ENCODE assay signal across 8 mouse cellular contexts in genomic region chr11:102762248-102762647, GRCm38 (mm10). TPM values are rescaled to one million over a fixed set of nuclear protein-coding genes. Genes with fewer than 3 reads are reported as not detected.
DNase-seq lines count a peak whose midpoint lies in the region; ATAC-seq and TF ChIP-seq lines count a peak whose summit lies in the region.

No protein-coding gene starts in this region.

- no peak overlapping the region for H3K27ac ChIP-seq in kidney, embryonic 16.5 days (ENCODE audit: low read length)
- H3K27ac ChIP-seq in cortical plate, adult 2 months (ENCODE audit: insufficient read depth, low read length): peak overlapping the region; percentile 93
- peak overlapping the region; percentile 65; the same call in 1 of the 2 replicates for H3K27ac ChIP-seq in hindbrain, embryonic 16.5 days (ENCODE audit: low read depth, low read length)
- no peak overlapping the region for H3K27ac ChIP-seq in midbrain, embryonic 15.5 days

- ATAC-seq in kidney, embryonic 16.5 days (ENCODE audit: low FRiP score, low TSS enrichment): no peak
- ATAC-seq in hindbrain, embryonic 16.5 days: peak; percentile 29
- peak; percentile 31; the same call in 1 of the 2 replicates for ATAC-seq in midbrain, embryonic 15.5 days (replicated peaks)

- no peak for TF ChIP-seq POLR2A in cortical plate, adult 2 months (IDR thresholded peaks at IDR 0.05; ENCODE audit: extremely low read depth, insufficient read depth, low read length)

- no peak for TF ChIP-seq CTCF in cortical plate, adult 2 months (IDR thresholded peaks at IDR 0.05; ENCODE audit: extremely low read depth, insufficient read depth, low read length)

- peaks cover 18% of the 10 kb centered on the region; the same call in 1 of the 2 replicates for H3K27me3 ChIP-seq in kidney, embryonic 16.5 days (ENCODE audit: insufficient read depth, low read length)
- no peaks in the 10 kb centered on the region for H3K27me3 ChIP-seq in hindbrain, embryonic 16.5 days (replicated peaks; ENCODE audit: control insufficient read depth, insufficient read depth, low read length)
- H3K27me3 ChIP-seq in midbrain, embryonic 15.5 days (replicated peaks): no peaks in the 10 kb centered on the region

- H3K9ac ChIP-seq in kidney, embryonic 16.5 days (replicated peaks; ENCODE audit: low read length): peak overlapping the region; percentile 78; the same call in 1 of the 2 replicates
- H3K9ac ChIP-seq in hindbrain, embryonic 16.5 days (ENCODE audit: low read depth, low read length): peak overlapping the region; percentile 92
- peak overlapping the region; percentile 90 for H3K9ac ChIP-seq in midbrain, embryonic 15.5 days

- peaks cover 15% of the 10 kb centered on the region for H3K4me1 ChIP-seq in kidney, embryonic 16.5 days (ENCODE audit: insufficient read depth, low read length)
- peaks cover 3% of the 10 kb centered on the region; the same call in 1 of the 2 replicates for H3K4me1 ChIP-seq in cortical plate, adult 2 months (ENCODE audit: control insufficient read depth, insufficient read depth, low read length)
- H3K4me1 ChIP-seq in hindbrain, embryonic 16.5 days (ENCODE audit: control insufficient read depth, insufficient read depth, low read depth, low read length): peaks cover 17% of the 10 kb centered on the region
- peaks cover 25% of the 10 kb centered on the region for H3K4me1 ChIP-seq in midbrain, embryonic 15.5 days

- no peak for DNase-seq in kidney, postnatal 14 days
- no peak for DNase-seq in right cerebral cortex, postnatal 4 days
- no peak for DNase-seq in retina, postnatal 1 day
- DNase-seq in adrenal gland, adult 18-20 months (ENCODE audit: low spot score in 2 of 2): no peak

- peak overlapping the region; percentile 66 for H3K4me3 ChIP-seq in kidney, embryonic 16.5 days (ENCODE audit: low read length)
- H3K4me3 ChIP-seq in cortical plate, adult 2 months (ENCODE audit: insufficient read depth, low read length): peak overlapping the region; percentile 83
- H3K4me3 ChIP-seq in hindbrain, embryonic 16.5 days (ENCODE audit: low read length): peak overlapping the region; percentile 81
- peak overlapping the region; percentile 92 for H3K4me3 ChIP-seq in midbrain, embryonic 15.5 days

- H3K4me2 ChIP-seq in kidney, embryonic 16.5 days (replicated peaks; ENCODE audit: low read depth, low read length): peak overlapping the region; percentile 100
- H3K4me2 ChIP-seq in hindbrain, embryonic 16.5 days (ENCODE audit: low read length): peak overlapping the region; percentile 97
- peak overlapping the region; percentile 94 for H3K4me2 ChIP-seq in midbrain, embryonic 15.5 days

- WGBS in kidney, embryonic 16.5 days: 7% methylated on average over 15 of the region's 15 CpGs
- WGBS in hindbrain, embryonic 16.5 days: 13% methylated on average over 15 of the region's 15 CpGs
- 8% methylated on average over 15 of the region's 15 CpGs for WGBS in midbrain, embryonic 15.5 days

- H3K36me3 ChIP-seq in kidney, embryonic 16.5 days (ENCODE audit: insufficient read depth, low read length): no peaks in the 10 kb centered on the region
- H3K36me3 ChIP-seq in hindbrain, embryonic 16.5 days (ENCODE audit: control insufficient read depth, insufficient read depth, low read length): no peaks in the 10 kb centered on the region
- H3K36me3 ChIP-seq in midbrain, embryonic 15.5 days (replicated peaks): no peaks in the 10 kb centered on the region

- no peaks in the 10 kb centered on the region for H3K9me3 ChIP-seq in kidney, embryonic 16.5 days (ENCODE audit: low read length)
- H3K9me3 ChIP-seq in hindbrain, embryonic 16.5 days (ENCODE audit: control insufficient read depth, low read length): no peaks in the 10 kb centered on the region
- no peaks in the 10 kb centered on the region for H3K9me3 ChIP-seq in midbrain, embryonic 15.5 days

RNA-seq across cellular contexts. Expression of gene Adam11, which starts 1.0 kb away (rescaled TPM):
- polyA plus RNA-seq in kidney, embryonic 16.5 days (2015; fragmentation: Nextera tagmentation; extraction: Ambion mirVana): 8.7 and 8.8 TPM in 2 replicates
- polyA plus RNA-seq in cortical plate, adult 2 months (2012; rRNA removed): 101 and 118 TPM in 2 replicates
- polyA plus RNA-seq in hindbrain, embryonic 16.5 days (2015; fragmentation: Nextera tagmentation; extraction: Ambion mirVana): 23.6 and 27.7 TPM in 2 replicates
- polyA plus RNA-seq in midbrain, embryonic 15.5 days (2015; fragmentation: Nextera tagmentation; extraction: Ambion mirVana): 34.4 and 40.4 TPM in 2 replicates
- total RNA-seq in adrenal gland, adult 18-20 months (2021): 1 to 10 TPM; 1.9 to 5.5 TPM

RNA-seq across cellular contexts. Expression of gene Gjc1, which starts 57.3 kb away (rescaled TPM):
- polyA plus RNA-seq in kidney, embryonic 16.5 days (2015; fragmentation: Nextera tagmentation; extraction: Ambion mirVana): 54.5 and 55.4 TPM in 2 replicates
- 7.6 and 8.2 TPM in 2 replicates for polyA plus RNA-seq in cortical plate, adult 2 months (2012; rRNA removed)
- polyA plus RNA-seq in hindbrain, embryonic 16.5 days (2015; fragmentation: Nextera tagmentation; extraction: Ambion mirVana): 27.6 and 29.8 TPM in 2 replicates
- 36.9 TPM in 2 replicates for polyA plus RNA-seq in midbrain, embryonic 15.5 days (2015; fragmentation: Nextera tagmentation; extraction: Ambion mirVana)
- 10 to 100 TPM; 12.0 to 16.4 TPM for total RNA-seq in adrenal gland, adult 18-20 months (2021)

Comparison
In these comparisons a context has a peak if more than half of its experiments do, and no peak if none do; other contexts are left out.
1. H3K27ac ChIP-seq: peak in cortical plate, adult 2 months (single experiment) and hindbrain, embryonic 16.5 days (single experiment); none in kidney, embryonic 16.5 days (single experiment) and midbrain, embryonic 15.5 days (single experiment).
2. Peak in every context shown above with its lines, with median percentiles within 50 percentile points of each other: H3K4me2 ChIP-seq, H3K4me3 ChIP-seq and H3K9ac ChIP-seq.